Mouse (Mus musculus): ENCODE data around the gene Cdk2ap2.

DNA sequence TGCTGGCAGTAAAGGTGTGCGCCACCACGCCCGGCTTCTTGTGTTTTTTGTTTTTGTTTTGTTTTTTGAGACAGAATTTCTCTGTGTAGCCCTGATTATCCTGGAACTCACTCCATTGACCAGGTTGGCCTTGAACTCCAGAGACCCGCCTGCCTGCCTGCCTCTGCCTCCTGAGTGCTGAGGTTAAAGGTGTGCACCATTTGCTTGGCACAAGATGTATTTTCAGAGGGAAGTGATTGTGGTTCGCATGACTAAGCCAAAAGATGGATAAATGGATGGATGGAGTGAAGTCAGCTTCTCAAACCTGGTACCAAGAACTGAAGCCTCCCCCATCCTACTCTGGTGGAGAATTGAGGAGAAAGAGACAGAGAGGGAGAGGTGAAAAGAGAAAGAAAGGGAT, 42.4 kb upstream of the Cdk2ap2 start:
- TF ChIP-seq GATA1 (IDR thresholded peaks at IDR 0.05; ENCODE audit: borderline replicate concordance, low read length) (no peak), FLI1 (IDR thresholded peaks at IDR 0.05; ENCODE audit: low read length) (no peak)
